Mouse (Mus musculus) thymus, postnatal 14 days (tissue): ENCODE data around the gene Hp.
A peak's percentile ranks its signal among the peaks of the same experiment; 100 is the strongest.

Experiments
- DNase-seq: peaks from one replicate; pipeline ENCODE4 v3.0.0; 2021

Hp gene

GRCm38 (mm10) chr8:109563881-109564280 lies 15.1 kb downstream of the Hp start:
- no peak for DNase-seq

- peak; percentile 37 for DNase-seq
Measured at GRCm38 (mm10) chr8:109551663-109552062, 27.3 kb downstream of the Hp start.

GRCm38 (mm10) chr8:109544049-109544448 lies 34.9 kb downstream of the Hp start:
- no peak for DNase-seq

- no peak for DNase-seq
Measured at GRCm38 (mm10) chr8:109542748-109543519, 36.0 kb downstream of the Hp start.

GRCm38 (mm10) chr8:109542165-109542564 lies 36.8 kb downstream of the Hp start:
- no peak for DNase-seq

- DNase-seq = peak; percentile 69
Measured at GRCm38 (mm10) chr8:109536703-109537102, 42.3 kb downstream of the Hp start.

- DNase-seq = peak; percentile 59
Measured at GRCm38 (mm10) chr8:109535140-109535990, 43.6 kb downstream of the Hp start.
